Mouse (Mus musculus): ENCODE data around the gene Vps13c. TPM values are rescaled to one million over a fixed set of nuclear protein-coding genes. Genes with fewer than 3 reads are reported as not detected.

The Vps13c gene
- polyA plus RNA-seq, 1 experiment: 39.0 TPM

DNA sequence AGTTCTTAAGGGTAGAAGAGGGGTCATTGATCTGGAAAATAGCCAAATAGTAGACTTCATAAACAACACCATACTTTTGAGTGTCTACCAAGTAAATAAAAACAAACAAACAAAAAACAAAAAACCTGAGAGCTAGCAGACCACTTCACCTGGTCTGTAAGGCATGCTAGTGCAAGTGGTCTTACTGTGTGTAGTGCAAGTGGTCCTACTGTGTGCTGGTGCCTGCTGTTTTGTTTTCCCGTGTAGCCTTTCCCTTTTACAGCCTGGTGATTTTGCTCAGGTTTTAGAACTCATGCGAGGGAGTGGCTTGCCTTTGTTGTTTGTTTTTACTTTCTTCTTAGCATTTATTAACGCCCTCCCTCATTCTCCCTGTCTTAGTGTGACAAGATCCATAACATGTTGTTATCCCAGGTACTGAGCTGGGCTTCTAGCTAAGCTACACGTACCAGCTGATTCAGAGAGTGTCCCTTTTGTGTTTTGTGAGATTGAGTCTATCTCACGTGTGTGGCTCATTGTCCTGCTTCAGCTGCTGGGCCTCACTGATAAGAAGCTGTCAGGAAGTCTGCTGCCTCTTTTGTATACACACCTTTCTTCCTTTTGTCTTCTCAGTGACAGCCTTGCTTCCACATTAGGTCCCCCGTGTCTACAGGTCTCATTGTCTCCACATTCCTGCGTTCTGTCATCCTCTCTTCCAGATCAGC is 34.5 kb downstream of the Vps13c start:
- TF ChIP-seq POLR2A (IDR thresholded peaks at IDR 0.05; ENCODE audit: borderline replicate concordance, low read depth, low read length) (no peak), CTCF (IDR thresholded peaks at IDR 0.05; ENCODE audit: low read depth, low read length) (no peak)
- no peaks in the 10 kb centered on the region for H3K4me1 ChIP-seq (ENCODE audit: control insufficient read depth, insufficient read depth, low read length)
- no peak overlapping the region for H3K27ac ChIP-seq (ENCODE audit: insufficient read depth, low read depth, low read length)
- no peak overlapping the region for H3K4me3 ChIP-seq (ENCODE audit: insufficient read depth, low read length)

DNA sequence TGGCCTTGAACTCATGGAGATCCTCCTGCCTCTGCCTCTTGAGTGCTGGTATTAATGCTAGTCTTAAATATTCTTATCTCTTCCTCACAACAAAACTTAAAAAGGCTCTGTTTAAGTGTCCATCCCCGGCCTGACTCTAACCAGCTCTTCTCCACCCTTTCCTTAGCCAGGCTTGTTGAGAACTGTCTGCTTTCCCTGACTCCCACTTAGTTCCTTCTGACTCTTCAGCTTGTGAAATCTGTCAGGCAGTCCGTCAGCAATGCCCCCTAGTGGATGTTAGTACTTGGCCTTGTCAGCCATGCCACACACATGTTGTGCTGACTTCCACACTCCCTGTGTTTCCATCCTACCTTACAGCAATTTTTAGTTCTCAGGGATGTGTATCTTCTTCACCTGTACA is 35.1 kb downstream of the Vps13c start:
- H3K27ac ChIP-seq (ENCODE audit: insufficient read depth, low read depth, low read length): no peak overlapping the region
- H3K4me1 ChIP-seq (ENCODE audit: control insufficient read depth, insufficient read depth, low read length): no peaks in the 10 kb centered on the region
- TF ChIP-seq POLR2A (IDR thresholded peaks at IDR 0.05; ENCODE audit: borderline replicate concordance, low read depth, low read length) (no peak), CTCF (IDR thresholded peaks at IDR 0.05; ENCODE audit: low read depth, low read length) (peak; percentile 61)
- H3K4me3 ChIP-seq (ENCODE audit: insufficient read depth, low read length): no peak overlapping the region

DNA sequence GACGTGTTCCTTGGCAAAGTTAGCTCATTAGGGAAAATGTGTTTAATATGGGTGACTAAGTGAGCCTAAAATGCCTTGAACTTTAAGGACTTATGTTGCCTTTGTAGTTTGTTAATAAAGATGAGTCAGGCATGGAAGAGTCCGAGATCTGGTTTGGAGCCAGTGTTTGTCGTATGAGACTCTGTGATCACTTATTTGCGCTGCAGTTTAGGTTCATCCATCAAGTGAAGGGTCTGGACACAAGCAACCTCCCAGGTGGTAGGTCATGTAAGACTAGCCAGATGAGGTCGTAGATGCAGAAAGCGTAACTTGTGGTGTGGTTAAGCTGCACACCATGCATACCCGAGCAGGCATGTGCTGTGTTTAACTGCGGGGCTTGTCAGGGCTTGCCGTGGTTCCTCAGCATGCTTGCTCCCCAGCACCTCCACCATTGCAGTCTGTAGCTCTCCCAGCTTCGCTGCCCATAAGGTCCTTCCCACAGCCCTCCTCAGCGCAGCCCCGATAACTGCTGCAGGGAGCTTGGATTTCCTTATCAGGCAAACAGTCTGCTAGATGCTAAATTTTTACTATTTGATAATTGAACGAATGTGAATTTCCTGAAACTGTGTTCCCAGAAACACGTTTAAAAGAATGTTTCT is 37.0 kb downstream of the Vps13c start:
- TF ChIP-seq POLR2A (IDR thresholded peaks at IDR 0.05; ENCODE audit: borderline replicate concordance, low read depth, low read length): no peak
- H3K27ac ChIP-seq (ENCODE audit: insufficient read depth, low read depth, low read length): no peak overlapping the region
- H3K4me3 ChIP-seq (ENCODE audit: insufficient read depth, low read length): no peak overlapping the region
- no peaks in the 10 kb centered on the region for H3K4me1 ChIP-seq (ENCODE audit: control insufficient read depth, insufficient read depth, low read length)

DNA sequence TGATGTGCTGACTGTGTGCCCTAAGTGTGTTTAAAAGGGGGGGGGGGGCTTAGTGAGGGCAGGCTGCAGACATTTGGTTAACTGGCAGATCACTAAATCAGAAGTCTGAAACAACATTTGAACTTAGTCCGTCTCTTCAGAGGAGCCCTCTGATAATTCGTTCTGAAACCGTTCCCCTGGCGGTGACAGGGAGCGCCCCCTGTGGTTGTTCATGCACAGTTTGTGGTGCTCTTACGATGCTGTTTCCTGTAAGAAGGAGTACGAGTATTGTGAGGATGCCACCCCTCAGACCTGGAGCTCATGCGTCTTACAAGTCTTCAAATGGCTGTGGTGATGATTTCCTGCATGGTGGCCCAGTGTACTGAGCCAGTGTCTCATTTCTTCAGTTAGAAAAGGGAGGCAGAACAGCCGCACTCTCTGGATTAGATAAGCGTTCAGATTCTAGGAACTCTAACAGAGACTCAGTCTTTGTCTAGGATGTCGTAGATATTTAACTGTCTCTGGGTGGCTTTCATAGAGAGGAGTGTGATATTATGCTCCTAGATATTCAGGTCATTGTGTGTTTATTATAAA is 38.1 kb downstream of the Vps13c start:
- Histone ChIP-seq H3K4me3 (ENCODE audit: insufficient read depth, low read length) (no peak overlapping the region), H3K4me1 (ENCODE audit: control insufficient read depth, insufficient read depth, low read length) (no peaks in the 10 kb centered on the region), H3K27ac (ENCODE audit: insufficient read depth, low read depth, low read length) (no peak overlapping the region)
- TF ChIP-seq CTCF (IDR thresholded peaks at IDR 0.05; ENCODE audit: low read depth, low read length) (no peak), POLR2A (IDR thresholded peaks at IDR 0.05; ENCODE audit: borderline replicate concordance, low read depth, low read length) (no peak)

DNA sequence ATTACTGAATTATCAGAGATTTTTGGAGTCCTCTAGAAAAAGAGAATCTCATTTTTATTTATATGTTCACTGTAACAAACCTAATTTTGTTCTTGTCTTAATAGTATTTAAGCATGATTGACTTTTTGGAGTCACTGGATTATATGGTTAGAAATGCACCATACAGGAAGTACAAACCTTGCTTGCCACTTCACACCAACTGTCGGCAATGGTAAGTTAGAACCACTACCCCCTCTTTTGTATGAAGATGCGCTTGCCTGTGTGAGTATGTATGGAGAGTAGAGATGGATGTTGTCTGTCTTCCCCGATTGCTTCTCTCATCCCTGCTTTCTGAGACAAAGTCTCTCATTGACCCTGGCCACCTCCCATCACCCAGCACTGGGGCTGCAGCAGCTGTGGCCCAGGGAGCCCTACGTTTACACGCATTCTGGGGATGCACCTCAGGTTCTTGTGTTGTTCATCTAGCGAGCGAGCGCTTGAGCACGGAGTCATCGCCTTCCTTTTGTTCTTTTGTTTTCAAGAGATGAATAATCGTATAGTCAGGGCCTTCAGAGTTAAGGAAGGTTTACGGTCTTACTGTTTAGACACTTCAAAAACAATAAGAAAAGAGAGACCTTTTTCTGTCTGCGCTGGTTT is 43.3 kb downstream of the Vps13c start:
- TF ChIP-seq POLR2A (IDR thresholded peaks at IDR 0.05; ENCODE audit: borderline replicate concordance, low read depth, low read length) (no peak), CTCF (IDR thresholded peaks at IDR 0.05; ENCODE audit: low read depth, low read length) (no peak)
- no peaks in the 10 kb centered on the region for H3K4me1 ChIP-seq (ENCODE audit: control insufficient read depth, insufficient read depth, low read length)
- H3K27ac ChIP-seq (ENCODE audit: insufficient read depth, low read depth, low read length): no peak overlapping the region
- H3K4me3 ChIP-seq (ENCODE audit: insufficient read depth, low read length): no peak overlapping the region

DNA sequence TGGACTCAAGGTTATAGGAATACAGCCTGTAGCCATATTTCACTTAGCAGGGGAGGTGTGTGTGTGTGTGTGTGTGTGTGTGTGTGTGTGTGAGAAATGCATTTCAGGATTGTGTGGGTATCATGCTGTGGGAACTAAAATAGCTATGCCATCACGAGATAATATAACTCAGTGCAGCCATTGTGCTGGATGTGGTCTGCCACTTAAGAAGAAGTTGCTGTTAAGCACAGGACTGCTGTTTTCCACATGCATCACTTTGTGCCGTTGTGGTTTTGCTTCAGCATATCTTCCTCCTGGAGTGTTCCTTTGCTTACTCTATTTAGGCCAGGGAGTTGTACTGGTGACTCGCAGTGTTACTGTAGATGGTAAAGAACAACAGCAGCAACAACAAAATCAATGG is 43.9 kb downstream of the Vps13c start:
- Histone ChIP-seq H3K27ac (ENCODE audit: insufficient read depth, low read depth, low read length) (no peak overlapping the region), H3K4me3 (ENCODE audit: insufficient read depth, low read length) (no peak overlapping the region), H3K4me1 (ENCODE audit: control insufficient read depth, insufficient read depth, low read length) (no peaks in the 10 kb centered on the region)
- no peak for TF ChIP-seq CTCF (IDR thresholded peaks at IDR 0.05; ENCODE audit: low read depth, low read length)
- TF ChIP-seq POLR2A (IDR thresholded peaks at IDR 0.05; ENCODE audit: borderline replicate concordance, low read depth, low read length): no peak

DNA sequence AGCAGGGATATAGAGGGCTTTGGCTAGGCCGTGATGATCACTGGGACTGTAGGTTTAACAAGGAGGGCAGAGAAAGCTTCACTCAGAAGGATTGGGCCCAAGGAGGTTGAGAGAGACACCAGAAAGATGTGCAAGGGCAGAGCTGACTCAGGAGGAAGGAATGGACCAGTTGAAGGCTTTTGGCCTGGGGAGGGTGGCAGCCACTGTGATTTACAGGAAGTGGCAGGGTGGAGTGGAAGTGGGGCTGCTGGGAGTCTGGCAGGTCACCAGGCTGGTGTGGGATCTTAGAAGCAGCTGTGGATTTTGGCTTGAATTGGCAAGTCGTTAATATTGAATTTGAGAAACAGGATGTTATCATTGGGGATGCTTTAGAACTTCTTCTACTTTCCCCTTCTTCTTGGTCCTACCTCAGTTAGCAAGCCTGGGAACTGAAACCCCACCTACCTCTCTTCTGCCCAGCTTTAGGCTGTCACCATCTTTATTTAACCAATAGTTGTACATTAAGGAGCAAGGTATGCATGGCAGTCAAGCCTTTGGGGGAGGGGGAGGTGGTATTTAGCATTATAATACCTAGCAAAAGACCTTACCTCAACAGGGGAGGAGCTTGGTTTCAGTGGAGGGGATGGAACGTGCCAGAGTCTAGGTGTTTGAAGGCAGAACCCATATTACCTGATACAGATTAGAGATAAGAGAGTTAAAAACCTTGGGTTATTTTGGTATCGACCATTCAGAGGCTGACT is 47.0 kb downstream of the Vps13c start:
- no peak overlapping the region for H3K27ac ChIP-seq (ENCODE audit: insufficient read depth, low read depth, low read length)
- no peak overlapping the region for H3K4me3 ChIP-seq (ENCODE audit: insufficient read depth, low read length)
- no peak for TF ChIP-seq POLR2A (IDR thresholded peaks at IDR 0.05; ENCODE audit: borderline replicate concordance, low read depth, low read length)
- TF ChIP-seq CTCF (IDR thresholded peaks at IDR 0.05; ENCODE audit: low read depth, low read length): no peak
- no peaks in the 10 kb centered on the region for H3K4me1 ChIP-seq (ENCODE audit: control insufficient read depth, insufficient read depth, low read length)

DNA sequence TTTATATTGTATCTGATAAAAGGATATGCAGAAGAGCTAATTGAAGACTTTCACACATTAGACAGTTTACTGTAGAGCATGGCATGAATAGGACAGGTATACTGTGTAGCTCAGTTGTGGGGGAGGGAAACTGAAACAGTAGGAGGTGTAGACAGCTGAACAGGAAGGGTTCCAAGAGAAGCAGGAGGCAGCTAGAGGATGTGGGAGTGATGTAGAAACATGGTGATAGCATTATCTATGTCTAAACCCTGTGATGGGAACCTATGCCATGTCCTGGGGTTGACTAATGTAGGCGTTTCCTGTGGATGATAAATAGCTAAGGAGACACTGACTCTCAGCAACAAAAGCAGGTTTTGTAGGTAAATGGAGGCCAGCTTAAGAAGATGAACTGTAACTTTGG is 53.3 kb downstream of the Vps13c start:
- no peak overlapping the region for H3K4me3 ChIP-seq (ENCODE audit: insufficient read depth, low read length)
- H3K4me1 ChIP-seq (ENCODE audit: control insufficient read depth, insufficient read depth, low read length): no peaks in the 10 kb centered on the region
- no peak overlapping the region for H3K27ac ChIP-seq (ENCODE audit: insufficient read depth, low read depth, low read length)
- TF ChIP-seq CTCF (IDR thresholded peaks at IDR 0.05; ENCODE audit: low read depth, low read length) (no peak), POLR2A (IDR thresholded peaks at IDR 0.05; ENCODE audit: borderline replicate concordance, low read depth, low read length) (no peak)

DNA sequence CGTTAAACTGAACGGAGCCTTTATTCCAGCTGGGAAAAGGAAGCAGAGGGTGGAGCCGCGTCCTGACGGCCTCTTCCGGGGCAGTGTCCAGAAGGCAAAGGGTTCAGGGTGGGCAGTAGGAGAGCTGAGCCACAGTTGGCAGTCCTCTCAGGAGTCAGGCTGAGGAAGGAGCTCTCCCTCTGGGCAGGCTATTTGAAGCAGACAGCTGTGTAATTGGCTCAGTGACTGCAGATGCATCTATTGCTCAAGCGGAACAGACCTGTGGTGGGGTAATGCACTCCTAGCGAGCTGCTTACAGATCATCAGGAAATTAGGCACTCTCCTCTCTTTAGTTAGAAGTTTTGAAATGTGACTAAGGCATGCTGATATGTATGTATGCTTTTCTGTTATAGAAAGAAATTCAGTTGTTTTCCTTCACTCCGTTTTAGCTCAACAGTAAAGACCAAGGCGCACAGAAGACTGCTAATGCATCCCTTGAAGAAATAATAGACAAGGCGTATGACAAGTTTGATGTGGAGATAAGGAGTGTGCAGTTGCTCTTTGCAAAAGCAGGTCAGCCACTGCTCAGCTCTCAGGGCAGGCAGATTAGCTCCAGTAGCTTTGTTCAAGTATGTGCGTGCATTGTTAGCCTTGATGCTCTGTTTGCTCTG is 56.6 kb downstream of the Vps13c start:
- H3K4me3 ChIP-seq (ENCODE audit: insufficient read depth, low read length): no peak overlapping the region
- no peak overlapping the region for H3K27ac ChIP-seq (ENCODE audit: insufficient read depth, low read depth, low read length)
- TF ChIP-seq POLR2A (IDR thresholded peaks at IDR 0.05; ENCODE audit: borderline replicate concordance, low read depth, low read length) (no peak), CTCF (IDR thresholded peaks at IDR 0.05; ENCODE audit: low read depth, low read length) (no peak)
- H3K4me1 ChIP-seq (ENCODE audit: control insufficient read depth, insufficient read depth, low read length): no peaks in the 10 kb centered on the region

Measured in bone marrow macrophage, adult 2 months (primary cell).